Mouse (Mus musculus) cerebellum, adult 2 months (tissue): ENCODE results near the gene Dcaf8.

Experiments used
- CTCF ChIP-seq: fragments of 200-500 bp; IDR thresholded peaks from 2 replicates; pipeline ENCODE4 v1.5.1; 2011; ENCODE audit warnings: low read depth, mild to moderate bottlenecking, control low read depth, low read length, moderate library complexity, borderline replicate concordance; ENCODE audit not compliant: insufficient read depth
- POLR2A ChIP-seq: fragments of 200-500 bp; IDR thresholded peaks from 2 replicates; pipeline ENCODE4 v1.6.1; 2011; ENCODE audit warnings: low read length, control low read depth, borderline replicate concordance; ENCODE audit not compliant: insufficient read depth

GRCm38 (mm10) chr1:172217148-172217547 lies 69.3 kb downstream of the Dcaf8 start:
- TF ChIP-seq CTCF (peak; percentile 91), POLR2A (no peak)
